Mouse (Mus musculus) liver, embryonic 14.5 days (tissue): ENCODE results near the gene Desi1. TPM values are rescaled to one million over a fixed set of nuclear protein-coding genes. Genes with fewer than 3 reads are reported as not detected.

Source experiments
- ATAC-seq: fragments of 200-750 bp; cut with Nextera tagmentation; 2 replicates; pipeline ENCODE4 v1.8.0; 2017; ENCODE audit warnings: moderate number of reproducible peaks, mild to moderate bottlenecking, moderate library complexity; ENCODE audit not compliant: insufficient read depth
- DNase-seq, 3 experiments: peaks; one replicate each; pipeline ENCODE4 v3.0.0-alpha.2; 2012 to 2013; ENCODE audit warnings: low read depth in 3 of 3, low spot score in 3 of 3
- H3K27ac ChIP-seq: fragments of 300-500 bp; sonication (generic); 2 replicates; pipeline ENCODE4 v1.5.1; 2014; ENCODE audit warnings: moderate library complexity, mild to moderate bottlenecking, control low read depth, inconsistent platforms
- H3K27me3 ChIP-seq: fragments of 300-500 bp; sonication (generic); 2 replicates; pipeline ENCODE4 v1.6.1; 2014; ENCODE audit warnings: mild to moderate bottlenecking, low read length, moderate library complexity; ENCODE audit not compliant: control insufficient read depth, insufficient read depth
- H3K36me3 ChIP-seq: fragments of 300-500 bp; sonication (generic); replicated peaks from 2 replicates; pipeline ENCODE4 v1.6.1; 2014; ENCODE audit warnings: low read depth; ENCODE audit not compliant: control insufficient read depth, insufficient read depth
- H3K4me1 ChIP-seq, 2 experiments: fragments of 200-500 bp in 1 of 2; fragments of 300-500 bp in 1 of 2; sonication (generic) in 1 of 2; replicated peaks; 2 replicates each; pipeline ENCODE4 v1.6.1; 2012 to 2014; ENCODE audit warnings: antibody characterized with exemption in 1 of 2, inconsistent platforms in 1 of 2, low read length in 1 of 2; ENCODE audit not compliant: control insufficient read depth in 2 of 2, insufficient read depth in 2 of 2
- H3K4me2 ChIP-seq: fragments of 300-500 bp; sonication (generic); 2 replicates; pipeline ENCODE4 v1.6.1; 2014; ENCODE audit warnings: low read depth, mild to moderate bottlenecking, control low read depth, moderate library complexity
- H3K4me3 ChIP-seq, 2 experiments: fragments of 200-500 bp in 1 of 2; fragments of 300-500 bp in 1 of 2; sonication (generic) in 1 of 2; 2 replicates each; pipeline ENCODE4 v1.5.1; 2012 to 2014; ENCODE audit warnings: low read depth in 2 of 2, low read length in 2 of 2, mild to moderate bottlenecking in 2 of 2, control low read depth in 1 of 2, inconsistent platforms in 1 of 2, moderate library complexity in 1 of 2; ENCODE audit not compliant: insufficient read depth in 1 of 2
- H3K9ac ChIP-seq: fragments of 300-500 bp; sonication (generic); replicated peaks from 2 replicates; pipeline ENCODE4 v1.6.1; 2014; ENCODE audit warnings: mild to moderate bottlenecking, control low read depth, moderate library complexity
- H3K9me3 ChIP-seq: fragments of 300-500 bp; sonication (generic); 2 replicates; pipeline ENCODE4 v1.6.1; 2016; ENCODE audit warnings: low read length, mixed read lengths; ENCODE audit not compliant: control insufficient read depth
- CTCF ChIP-seq: IDR thresholded peaks from 2 replicates; pipeline ENCODE4 v1.5.1; 2016; ENCODE audit warnings: antibody characterized with exemption, low read depth, control low read depth
- EP300 ChIP-seq: IDR thresholded peaks from 2 replicates; pipeline ENCODE4 v1.6.1; 2016; ENCODE audit warnings: antibody characterized with exemption, low read depth
- WGBS: fragments of 180-500 bp; shearing (Covaris S2); extraction: QIAGEN DNeasy Blood & Tissue Kit; methylation state at CpG from one replicate; pipeline ENCODE4 v1.1.7; 2014; ENCODE audit not compliant: insufficient replicate concordance; 5-methylcytosine and 5-hydroxymethylcytosine counted together
- polyA plus RNA-seq, 2 experiments: library from polyadenylated mRNA; depleted of rRNA in 1 of 2; stranded (reverse) in 1 of 2; unstranded in 1 of 2; fragments of >200 nt; fragmentation: Nextera tagmentation in 1 of 2; extraction: Ambion mirVana in 1 of 2; gene quantifications; 2 replicates each; pipeline versions ENCODE4 v1.2.1 to v1.2.3; 2012 to 2014

The Desi1 gene
- polyA plus RNA-seq, 2 experiments: 8.6 to 9.3 TPM

GRCm38 (mm10) chr15:81949476-81950131, 84.1 kb downstream of the Desi1 start:
- Histone ChIP-seq H3K9me3 (no peaks in the 10 kb centered on the region), H3K36me3 (no peaks in the 10 kb centered on the region; the same call in 1 of the 2 replicates), H3K9ac (no peak overlapping the region), H3K4me3 (no peak overlapping the region), H3K27ac (no peak overlapping the region), H3K4me1 (no peaks in the 10 kb centered on the region; a peak in 1 of 4 replicates), H3K27me3 (no peaks in the 10 kb centered on the region), H3K4me2 (no peak overlapping the region)
- 69% methylated on average over 11 of the region's 11 CpGs for WGBS
- ATAC-seq (no peak), DNase-seq (no peak)
- TF ChIP-seq CTCF: no peak
- no peak for TF ChIP-seq EP300

GRCm38 (mm10) chr15:81949076-81949475, 84.6 kb downstream of the Desi1 start:
- Histone ChIP-seq H3K9ac (no peak overlapping the region), H3K9me3 (no peaks in the 10 kb centered on the region), H3K36me3 (no peaks in the 10 kb centered on the region), H3K4me3 (no peak overlapping the region), H3K27ac (no peak overlapping the region), H3K4me2 (no peak overlapping the region), H3K27me3 (no peaks in the 10 kb centered on the region), H3K4me1 (no peaks in the 10 kb centered on the region; a peak in 1 of 4 replicates)
- DNase-seq (no peak), ATAC-seq (no peak)
- 63% methylated on average over 10 of the region's 10 CpGs for WGBS
- TF ChIP-seq EP300 (no peak), CTCF (no peak)

GRCm38 (mm10) chr15:81943176-81943749, 90.4 kb downstream of the Desi1 start:
- 25% methylated on average over 9 of the region's 9 CpGs for WGBS

More at GRCm38 (mm10) chr15:81943176-81943749, 90.4 kb downstream of the Desi1 start:
- Histone ChIP-seq H3K9me3 (no peaks in the 10 kb centered on the region), H3K4me1 (peaks cover 0 to 10% of the 10 kb centered on the region in 2 experiments; a peak in 3 of 4 replicates), H3K27ac (no peak overlapping the region), H3K36me3 (no peaks in the 10 kb centered on the region), H3K27me3 (no peaks in the 10 kb centered on the region), H3K4me2 (no peak overlapping the region), H3K9ac (no peak overlapping the region), H3K4me3 (no peak overlapping the region)
- ATAC-seq: no peak
- TF ChIP-seq EP300 (no peak), CTCF (no peak)
- DNase-seq: no peak

Other genes with a start within 250 kb of the Desi1 start
- 4.4 and 5.1 TPM in 2 replicates for gene Tef, start 231.4 kb downstream of the Desi1 start, polyA plus RNA-seq (2012; rRNA removed)
- 2.7 and 5.0 TPM in 2 replicates for gene Tef, start 231.4 kb downstream of the Desi1 start, polyA plus RNA-seq (2014; fragmentation: Nextera tagmentation; extraction: Ambion mirVana)
- gene Tob2, start 175.1 kb downstream of the Desi1 start, polyA plus RNA-seq (2012; rRNA removed): 4.9 and 5.1 TPM in 2 replicates
- gene Tob2, start 175.1 kb downstream of the Desi1 start, polyA plus RNA-seq (2014; fragmentation: Nextera tagmentation; extraction: Ambion mirVana): 5.6 and 7.2 TPM in 2 replicates
- gene Phf5a, start 162.0 kb downstream of the Desi1 start, polyA plus RNA-seq (2012; rRNA removed): 42.3 and 72.6 TPM in 2 replicates
- 120 and 130 TPM in 2 replicates for gene Phf5a, start 162.0 kb downstream of the Desi1 start, polyA plus RNA-seq (2014; fragmentation: Nextera tagmentation; extraction: Ambion mirVana)
- 74.9 and 85.0 TPM in 2 replicates for gene Aco2, start 161.6 kb downstream of the Desi1 start, polyA plus RNA-seq (2012; rRNA removed)
- 72.1 and 80.6 TPM in 2 replicates for gene Aco2, start 161.6 kb downstream of the Desi1 start, polyA plus RNA-seq (2014; fragmentation: Nextera tagmentation; extraction: Ambion mirVana)
- 13.2 and 13.7 TPM in 2 replicates for gene Polr3h, start 107.6 kb downstream of the Desi1 start, polyA plus RNA-seq (2012; rRNA removed)
- gene Polr3h, start 107.6 kb downstream of the Desi1 start, polyA plus RNA-seq (2014; fragmentation: Nextera tagmentation; extraction: Ambion mirVana): 68.3 and 77.5 TPM in 2 replicates
- gene Csdc2, start 97.1 kb downstream of the Desi1 start, polyA plus RNA-seq (2012; rRNA removed): 0.45 and 0.70 TPM in 2 replicates
- gene Csdc2, start 97.1 kb downstream of the Desi1 start, polyA plus RNA-seq (2014; fragmentation: Nextera tagmentation; extraction: Ambion mirVana): 0.52 and 0.58 TPM in 2 replicates
- gene Pmm1, start 72.9 kb downstream of the Desi1 start, polyA plus RNA-seq (2012; rRNA removed): 22.6 and 23.4 TPM in 2 replicates
- 17.6 and 21.1 TPM in 2 replicates for gene Pmm1, start 72.9 kb downstream of the Desi1 start, polyA plus RNA-seq (2014; fragmentation: Nextera tagmentation; extraction: Ambion mirVana)
- not detected in 2 replicates for gene 1700029P11Rik, start 53.3 kb downstream of the Desi1 start, polyA plus RNA-seq (2012; rRNA removed)
- gene 1700029P11Rik, start 53.3 kb downstream of the Desi1 start, polyA plus RNA-seq (2014; fragmentation: Nextera tagmentation; extraction: Ambion mirVana): not detected in 2 replicates
- gene Xrcc6, start 46.0 kb downstream of the Desi1 start, polyA plus RNA-seq (2012; rRNA removed): 13.9 and 22.1 TPM in 2 replicates
- gene Xrcc6, start 46.0 kb downstream of the Desi1 start, polyA plus RNA-seq (2014; fragmentation: Nextera tagmentation; extraction: Ambion mirVana): 52.9 and 62.3 TPM in 2 replicates
- 78.8 and 83.1 TPM in 2 replicates for gene Snu13, start 13.7 kb upstream of the Desi1 start, polyA plus RNA-seq (2012; rRNA removed)
- 187 TPM in 2 replicates for gene Snu13, start 13.7 kb upstream of the Desi1 start, polyA plus RNA-seq (2014; fragmentation: Nextera tagmentation; extraction: Ambion mirVana)
- gene 4930407I10Rik, start 25.3 kb upstream of the Desi1 start, polyA plus RNA-seq (2012; rRNA removed): not detected in 2 replicates
- gene 4930407I10Rik, start 25.3 kb upstream of the Desi1 start, polyA plus RNA-seq (2014; fragmentation: Nextera tagmentation; extraction: Ambion mirVana): not detected in 2 replicates
- not detected in 2 replicates for gene Mei1, start 36.1 kb upstream of the Desi1 start, polyA plus RNA-seq (2012; rRNA removed)
- not detected in 2 replicates for gene Mei1, start 36.1 kb upstream of the Desi1 start, polyA plus RNA-seq (2014; fragmentation: Nextera tagmentation; extraction: Ambion mirVana)
- gene Ccdc134, start 94.1 kb upstream of the Desi1 start, polyA plus RNA-seq (2012; rRNA removed): 5.9 and 7.2 TPM in 2 replicates
- 5.5 and 6.6 TPM in 2 replicates for gene Ccdc134, start 94.1 kb upstream of the Desi1 start, polyA plus RNA-seq (2014; fragmentation: Nextera tagmentation; extraction: Ambion mirVana)
- gene Srebf2, start 113.3 kb upstream of the Desi1 start, polyA plus RNA-seq (2012; rRNA removed): 29.3 and 37.1 TPM in 2 replicates
- gene Srebf2, start 113.3 kb upstream of the Desi1 start, polyA plus RNA-seq (2014; fragmentation: Nextera tagmentation; extraction: Ambion mirVana): 30.8 and 35.2 TPM in 2 replicates
- gene Shisa8, start 179.0 kb upstream of the Desi1 start, polyA plus RNA-seq (2012; rRNA removed): 0.15 and 0.19 TPM in 2 replicates
- gene Shisa8, start 179.0 kb upstream of the Desi1 start, polyA plus RNA-seq (2014; fragmentation: Nextera tagmentation; extraction: Ambion mirVana): 0.05 and 0.09 TPM in 2 replicates
- 0.54 and 0.66 TPM in 2 replicates for gene Tnfrsf13c, start 190.5 kb upstream of the Desi1 start, polyA plus RNA-seq (2012; rRNA removed)
- 0.14 and 0.58 TPM in 2 replicates for gene Tnfrsf13c, start 190.5 kb upstream of the Desi1 start, polyA plus RNA-seq (2014; fragmentation: Nextera tagmentation; extraction: Ambion mirVana)
- 19.1 and 21.6 TPM in 2 replicates for gene Cenpm, start 210.9 kb upstream of the Desi1 start, polyA plus RNA-seq (2012; rRNA removed)
- 42.1 and 45.1 TPM in 2 replicates for gene Cenpm, start 210.9 kb upstream of the Desi1 start, polyA plus RNA-seq (2014; fragmentation: Nextera tagmentation; extraction: Ambion mirVana)
- 0.02 and 0.11 TPM in 2 replicates for gene 1500009C09Rik, start 218.5 kb upstream of the Desi1 start, polyA plus RNA-seq (2012; rRNA removed)
- gene 1500009C09Rik, start 218.5 kb upstream of the Desi1 start, polyA plus RNA-seq (2014; fragmentation: Nextera tagmentation; extraction: Ambion mirVana): not detected in 2 replicates
- 0.12 and 0.61 TPM in 2 replicates for gene Sept3, start 241.0 kb upstream of the Desi1 start, polyA plus RNA-seq (2012; rRNA removed)
- gene Sept3, start 241.0 kb upstream of the Desi1 start, polyA plus RNA-seq (2014; fragmentation: Nextera tagmentation; extraction: Ambion mirVana): 0.09 TPM in 1 of 2 replicates, not detected in the other